Mouse (Mus musculus) ovary, adult 18-20 months (tissue): ENCODE results near the gene Fam76a.

Source experiments
- DNase-seq: peaks from one replicate; pipeline ENCODE4 v3.0.0; 2022; ENCODE audit warnings: low spot score, mixed read lengths

Gene Fam76a

DNA sequence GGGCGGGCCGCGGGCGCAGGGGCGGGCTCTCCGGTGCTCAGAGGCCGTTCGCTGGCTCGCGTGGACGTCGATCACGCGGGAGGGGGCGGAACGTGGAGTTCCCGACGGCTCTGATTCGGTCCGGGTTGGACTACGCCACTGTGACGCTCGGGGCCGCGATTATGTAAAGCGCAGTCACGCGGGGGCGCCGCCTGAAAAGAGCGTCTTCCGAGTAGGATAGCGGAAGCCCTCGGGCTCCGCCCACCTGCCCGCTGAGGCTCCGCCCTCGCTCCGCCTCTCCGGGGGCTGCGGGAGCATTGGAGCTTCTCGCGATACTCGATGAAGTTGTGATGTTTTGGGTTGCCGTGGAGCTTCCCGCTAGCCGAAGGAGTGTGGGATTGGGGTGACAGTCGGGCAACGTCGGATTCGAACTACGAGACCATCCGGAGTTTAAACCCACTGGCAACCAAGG, at the start of gene Fam76a:
Gene Fam76a, minus strand, starts transcription at position 1 of the 451 bp plus-strand sequence.
- DNase-seq = peak; percentile 100

GRCm38 (mm10) chr4:132972101-132972500, 49.7 kb upstream of the Fam76a start:
- DNase-seq = no peak

DNA sequence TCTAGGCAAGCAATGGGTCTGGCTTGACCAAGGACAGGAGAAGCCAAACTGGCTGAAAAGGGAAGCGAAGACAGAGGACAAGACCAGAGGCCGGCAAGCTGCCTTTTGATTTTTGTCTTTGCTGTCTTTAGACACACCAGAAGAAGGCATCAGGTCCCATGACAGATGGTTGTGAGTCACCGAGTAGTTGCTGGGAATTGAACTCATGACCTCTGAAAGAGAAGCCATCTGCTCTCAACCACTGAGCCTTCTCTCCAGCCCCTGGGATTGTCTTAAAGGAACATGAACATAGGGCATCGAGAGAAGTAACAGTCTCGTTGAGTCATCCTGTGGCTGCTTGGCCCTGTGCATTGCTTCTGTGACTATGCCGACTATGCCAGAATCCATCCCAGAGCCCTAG, 49.2 kb upstream of the Fam76a start:
- no peak for DNase-seq

DNA sequence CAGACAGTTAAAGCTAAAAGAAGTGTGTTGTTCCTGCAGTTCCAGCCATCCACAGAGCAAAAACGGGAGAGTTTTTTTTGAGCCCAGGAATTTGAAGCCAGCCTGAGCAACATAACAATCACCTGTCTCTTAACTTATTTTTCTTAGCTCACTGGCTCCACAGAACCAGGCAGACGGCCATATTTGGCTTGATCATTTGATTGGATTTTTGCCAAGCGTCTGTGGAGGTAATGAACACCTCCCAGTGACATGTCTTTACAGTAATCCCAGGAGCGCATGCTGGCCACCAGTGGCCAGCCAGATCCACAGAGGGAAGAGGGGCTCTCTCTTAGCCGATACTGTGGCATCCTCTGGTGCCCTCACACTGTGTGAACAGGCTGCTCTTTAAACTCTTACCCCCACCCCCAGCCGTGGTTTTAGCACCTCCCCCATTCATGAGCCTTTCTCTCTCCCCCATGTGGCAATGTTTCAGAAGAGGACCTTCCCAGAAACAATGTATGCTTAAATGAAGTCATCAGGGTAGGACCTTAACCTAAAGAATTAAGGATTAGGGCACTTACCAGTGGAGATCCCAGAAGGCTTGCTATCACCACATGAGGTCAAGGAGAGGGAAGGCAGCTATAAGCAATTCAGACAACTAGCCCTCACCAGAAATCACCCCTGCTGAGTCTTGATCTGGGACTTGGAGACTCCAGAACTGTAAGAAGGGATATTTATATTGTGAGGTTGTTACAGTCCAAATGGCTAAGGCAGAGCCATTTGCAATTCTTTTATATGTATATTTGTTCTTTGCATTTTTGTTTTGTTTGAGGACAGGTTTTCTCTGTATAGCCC, 46.0 kb upstream of the Fam76a start:
- DNase-seq = no peak

- no peak for DNase-seq
Observed at GRCm38 (mm10) chr4:132964473-132964872, 42.1 kb upstream of the Fam76a start.

DNA sequence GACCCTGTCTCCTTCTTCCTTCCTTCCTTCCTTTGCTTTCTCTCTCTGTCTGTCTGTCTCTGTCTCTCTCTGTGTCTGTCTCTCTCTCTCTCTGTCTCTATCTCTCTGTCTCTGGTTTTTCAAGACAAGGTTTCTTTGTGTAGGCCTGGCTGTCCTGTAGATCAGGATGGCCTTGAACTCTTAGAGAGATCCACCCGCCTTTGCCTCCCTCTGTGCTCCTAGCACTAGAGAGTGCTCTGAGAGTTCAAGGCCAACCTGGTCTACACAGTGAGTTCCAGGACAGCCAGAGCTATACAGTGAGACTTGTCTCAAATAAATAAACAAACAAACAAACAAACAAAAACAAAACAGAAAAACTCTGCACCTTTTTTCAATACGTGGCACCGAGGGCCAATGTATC, 41.7 kb upstream of the Fam76a start:
- no peak for DNase-seq

- DNase-seq = no peak
Observed at GRCm38 (mm10) chr4:132963436-132963835, 41.1 kb upstream of the Fam76a start.

- DNase-seq = no peak
Observed at GRCm38 (mm10) chr4:132962628-132963027, 40.3 kb upstream of the Fam76a start.

DNA sequence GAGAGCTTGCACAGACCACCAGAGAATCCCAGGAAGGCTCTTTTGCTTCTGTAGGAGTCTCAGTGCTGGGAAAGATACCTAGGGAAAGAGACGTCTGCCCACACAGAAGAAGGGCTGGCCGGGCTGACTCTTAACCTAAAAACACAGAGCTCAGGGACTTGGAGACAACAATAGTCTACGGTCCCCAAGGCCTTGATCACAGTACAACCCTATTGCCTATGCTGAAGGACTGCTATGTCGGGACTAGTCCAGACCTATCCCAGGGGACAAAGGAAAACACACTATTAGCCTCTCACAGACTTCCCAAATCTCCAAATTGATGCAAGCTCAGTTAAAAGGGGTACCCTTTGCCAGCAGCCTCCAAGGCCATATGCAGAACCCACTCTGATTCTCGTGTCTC, 39.5 kb upstream of the Fam76a start:
- DNase-seq = no peak

GRCm38 (mm10) chr4:132960864-132961639, 38.7 kb upstream of the Fam76a start:
- DNase-seq = no peak

- no peak for DNase-seq
Observed at GRCm38 (mm10) chr4:132960313-132960712, 38.0 kb upstream of the Fam76a start.

DNA sequence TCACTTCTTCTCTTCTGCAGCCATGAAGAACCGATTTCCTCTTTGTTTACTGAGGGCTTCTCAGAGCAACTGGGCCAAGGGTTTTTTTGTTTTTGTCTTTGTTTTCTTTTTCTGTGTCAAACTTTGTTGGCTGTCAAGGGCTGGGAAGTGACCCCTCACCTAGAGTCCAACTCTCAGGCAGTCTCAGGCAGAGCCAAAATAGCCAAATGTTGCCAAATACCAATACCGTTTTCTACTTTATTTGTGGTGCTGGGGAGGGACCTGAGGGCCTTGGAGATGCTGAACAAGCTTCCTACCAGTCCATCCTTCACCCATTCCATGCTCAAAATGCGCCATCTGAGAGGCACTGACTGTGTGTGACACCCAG, 37.3 kb upstream of the Fam76a start:
- no peak for DNase-seq

DNA sequence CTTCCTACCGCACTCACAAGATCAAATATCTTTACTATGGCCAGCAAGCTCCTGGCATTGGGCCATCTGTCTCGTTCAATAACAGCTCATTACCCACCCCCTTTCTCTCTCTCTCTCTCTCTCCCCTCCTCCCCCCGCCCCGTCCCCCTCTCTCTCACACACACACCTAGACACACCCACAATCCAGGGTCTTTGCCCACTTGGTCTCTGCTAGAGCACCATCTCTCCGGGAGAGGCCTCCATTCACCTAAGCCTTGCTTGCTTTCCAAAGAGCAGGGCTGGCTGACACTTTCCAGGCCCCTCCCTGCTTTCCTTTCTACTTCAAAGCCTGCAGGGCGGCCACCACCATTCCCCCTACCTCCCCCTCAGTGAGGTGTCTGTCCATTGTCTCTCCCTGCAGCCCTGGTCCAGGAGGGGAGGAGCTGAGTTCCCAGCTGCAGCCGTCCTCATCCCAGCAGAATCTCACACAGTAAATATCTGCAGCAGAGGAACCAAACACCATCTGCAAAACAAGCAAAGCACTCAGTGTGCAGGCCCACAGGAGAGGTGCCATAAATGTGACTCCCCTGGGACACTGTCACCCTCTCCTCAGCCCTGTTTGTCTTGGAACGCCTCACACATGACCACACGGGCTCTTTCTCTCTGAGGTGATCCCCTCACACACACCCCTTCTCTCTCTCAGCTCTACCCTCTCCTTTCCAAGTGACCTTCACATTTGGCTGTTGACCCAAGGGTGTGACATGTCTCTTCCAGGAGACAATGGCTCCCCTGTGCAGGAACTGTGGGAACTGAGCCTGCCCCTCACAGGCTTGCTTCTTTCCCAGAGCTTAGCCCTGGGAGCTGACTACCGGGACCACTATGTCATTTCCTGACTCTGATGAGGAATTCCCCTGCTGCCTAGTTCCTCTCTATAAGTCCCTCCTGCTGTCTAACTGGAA, 36.7 kb upstream of the Fam76a start:
- no peak for DNase-seq

DNA sequence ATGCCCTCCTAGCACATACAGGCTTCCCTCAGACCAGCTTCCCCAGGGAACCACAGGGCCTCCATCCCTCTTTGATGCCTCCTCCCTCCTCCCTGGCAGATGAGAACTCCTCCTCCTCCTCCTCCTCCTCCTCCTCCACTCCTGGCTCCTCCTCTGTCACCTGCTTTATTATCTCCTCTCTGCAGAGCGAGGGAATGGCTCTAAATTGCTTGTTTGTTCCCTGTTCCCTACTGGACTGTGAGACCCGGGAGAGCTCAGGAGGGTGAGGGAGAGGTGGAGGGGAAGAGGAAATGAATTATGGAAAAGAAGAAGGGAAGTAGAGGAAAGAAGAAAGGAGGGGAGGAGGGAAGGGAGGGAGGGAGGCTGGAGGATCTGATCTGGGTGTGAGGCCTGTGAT, 33.0 kb upstream of the Fam76a start:
- DNase-seq = no peak

DNA sequence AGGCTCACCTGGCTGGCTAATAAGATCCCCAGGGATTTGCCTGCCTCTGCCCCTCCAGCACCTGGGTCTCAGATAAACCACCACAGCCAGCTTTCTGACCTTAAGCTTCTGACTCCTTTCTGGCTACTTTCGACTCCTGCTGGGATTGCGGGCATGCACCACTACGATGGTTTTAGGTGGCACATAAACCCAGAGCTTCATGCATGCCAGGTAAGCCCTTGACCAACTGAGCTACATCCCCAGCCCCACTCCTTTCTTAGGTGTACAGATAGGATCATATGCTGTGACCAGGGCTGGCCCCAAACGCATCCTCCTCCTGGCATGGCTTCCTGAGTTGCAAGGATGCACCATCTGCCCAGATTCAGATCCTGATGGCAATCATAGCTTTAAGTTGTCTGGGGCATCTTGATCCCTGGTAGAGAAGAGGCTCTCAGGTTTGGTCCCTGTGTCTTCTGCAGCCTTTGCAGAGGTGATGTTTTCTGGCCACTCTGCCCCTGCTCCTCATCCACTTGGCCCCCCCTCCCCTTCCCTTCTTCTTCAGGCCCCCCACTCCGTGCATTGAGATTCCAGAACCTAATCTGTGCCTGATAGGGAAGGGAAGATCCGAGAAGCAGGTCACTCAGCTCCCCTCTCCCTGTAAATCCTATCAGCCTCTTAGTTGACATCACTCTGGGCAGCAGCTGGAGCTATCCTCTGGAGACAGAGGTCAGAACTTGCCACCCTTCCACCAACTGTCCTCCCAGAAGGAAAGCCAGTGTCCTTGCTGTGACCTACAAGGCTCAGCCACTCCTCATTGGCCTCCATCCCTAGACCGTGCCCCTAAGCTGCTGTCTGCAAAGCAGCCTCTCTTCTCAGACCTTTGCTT, 32.4 kb upstream of the Fam76a start:
- no peak for DNase-seq

GRCm38 (mm10) chr4:132950999-132951398, 28.6 kb upstream of the Fam76a start:
- DNase-seq = no peak

GRCm38 (mm10) chr4:132949882-132950532, 27.6 kb upstream of the Fam76a start:
- DNase-seq = no peak

DNA sequence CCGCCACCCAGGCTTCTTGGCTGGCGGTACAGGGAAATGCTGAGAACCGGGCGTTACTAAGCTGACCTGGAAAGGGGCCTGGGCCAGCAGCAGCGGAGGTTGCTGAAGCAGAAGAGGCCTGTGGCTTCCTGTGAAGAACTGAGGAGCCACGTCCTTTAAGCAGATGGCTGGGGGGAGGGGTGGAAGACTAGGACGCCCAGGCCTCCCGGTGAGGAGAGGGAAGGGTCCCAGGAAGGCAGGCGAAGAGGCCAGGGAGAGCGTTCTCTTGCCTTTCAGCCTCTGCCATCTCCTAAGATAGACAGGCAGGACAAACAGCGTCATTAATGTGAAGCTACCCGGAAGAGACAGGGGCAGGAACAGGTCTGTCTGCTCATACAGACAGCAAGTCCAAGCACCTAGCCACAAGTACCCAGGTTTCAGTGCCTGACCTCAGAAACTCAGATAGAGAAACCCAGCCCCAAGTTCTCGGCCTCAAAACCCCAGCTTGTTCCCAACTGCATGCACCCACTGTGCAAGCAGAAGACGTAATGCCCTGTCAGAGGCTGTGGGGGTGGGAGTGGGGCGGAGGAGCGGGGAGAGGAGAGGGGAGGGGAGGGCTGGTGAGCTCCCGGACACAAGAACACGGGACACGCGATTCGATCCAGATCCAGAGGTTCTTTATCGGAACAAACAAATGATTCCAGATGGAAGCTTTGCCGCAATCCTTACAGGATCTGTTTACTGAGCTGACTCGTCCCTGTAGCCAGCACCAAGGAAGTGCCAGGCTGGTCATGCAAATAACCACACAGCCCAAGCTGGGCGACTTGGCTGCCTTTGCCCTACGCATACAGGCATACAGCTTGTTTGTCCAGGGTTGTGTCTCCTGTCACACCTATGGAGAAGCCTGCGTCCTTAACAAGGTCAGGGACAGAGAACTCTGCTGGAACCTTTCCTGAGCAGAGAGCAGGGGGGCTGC, 24.0 kb upstream of the Fam76a start:
- DNase-seq = no peak

GRCm38 (mm10) chr4:132945261-132946046, 23.1 kb upstream of the Fam76a start:
- peak; percentile 73 for DNase-seq
